Mouse (Mus musculus) liver, embryonic 14.5 days (tissue): ENCODE data around the gene Pptc7. TPM values are rescaled to one million over a fixed set of nuclear protein-coding genes. Genes with fewer than 3 reads are reported as not detected.

Experiments used
- ATAC-seq: fragments of 200-750 bp; cut with Nextera tagmentation; 2 replicates; pipeline ENCODE4 v1.8.0; 2017; ENCODE audit warnings: moderate number of reproducible peaks, mild to moderate bottlenecking, moderate library complexity; ENCODE audit not compliant: insufficient read depth
- DNase-seq, 3 experiments: peaks; one replicate each; pipeline ENCODE4 v3.0.0-alpha.2; 2012 to 2013; ENCODE audit warnings: low read depth in 3 of 3, low spot score in 3 of 3
- H3K27ac ChIP-seq: fragments of 300-500 bp; sonication (generic); 2 replicates; pipeline ENCODE4 v1.5.1; 2014; ENCODE audit warnings: moderate library complexity, mild to moderate bottlenecking, control low read depth, inconsistent platforms
- H3K27me3 ChIP-seq: fragments of 300-500 bp; sonication (generic); 2 replicates; pipeline ENCODE4 v1.6.1; 2014; ENCODE audit warnings: mild to moderate bottlenecking, low read length, moderate library complexity; ENCODE audit not compliant: control insufficient read depth, insufficient read depth
- H3K36me3 ChIP-seq: fragments of 300-500 bp; sonication (generic); replicated peaks from 2 replicates; pipeline ENCODE4 v1.6.1; 2014; ENCODE audit warnings: low read depth; ENCODE audit not compliant: control insufficient read depth, insufficient read depth
- H3K4me1 ChIP-seq, 2 experiments: fragments of 200-500 bp in 1 of 2; fragments of 300-500 bp in 1 of 2; sonication (generic) in 1 of 2; replicated peaks; 2 replicates each; pipeline ENCODE4 v1.6.1; 2012 to 2014; ENCODE audit warnings: antibody characterized with exemption in 1 of 2, inconsistent platforms in 1 of 2, low read length in 1 of 2; ENCODE audit not compliant: control insufficient read depth in 2 of 2, insufficient read depth in 2 of 2
- H3K4me2 ChIP-seq: fragments of 300-500 bp; sonication (generic); 2 replicates; pipeline ENCODE4 v1.6.1; 2014; ENCODE audit warnings: low read depth, mild to moderate bottlenecking, control low read depth, moderate library complexity
- H3K4me3 ChIP-seq, 2 experiments: fragments of 200-500 bp in 1 of 2; fragments of 300-500 bp in 1 of 2; sonication (generic) in 1 of 2; 2 replicates each; pipeline ENCODE4 v1.5.1; 2012 to 2014; ENCODE audit warnings: low read depth in 2 of 2, low read length in 2 of 2, mild to moderate bottlenecking in 2 of 2, control low read depth in 1 of 2, inconsistent platforms in 1 of 2, moderate library complexity in 1 of 2; ENCODE audit not compliant: insufficient read depth in 1 of 2
- H3K9ac ChIP-seq: fragments of 300-500 bp; sonication (generic); replicated peaks from 2 replicates; pipeline ENCODE4 v1.6.1; 2014; ENCODE audit warnings: mild to moderate bottlenecking, control low read depth, moderate library complexity
- H3K9me3 ChIP-seq: fragments of 300-500 bp; sonication (generic); 2 replicates; pipeline ENCODE4 v1.6.1; 2016; ENCODE audit warnings: low read length, mixed read lengths; ENCODE audit not compliant: control insufficient read depth
- CTCF ChIP-seq: IDR thresholded peaks from 2 replicates; pipeline ENCODE4 v1.5.1; 2016; ENCODE audit warnings: antibody characterized with exemption, low read depth, control low read depth
- EP300 ChIP-seq: IDR thresholded peaks from 2 replicates; pipeline ENCODE4 v1.6.1; 2016; ENCODE audit warnings: antibody characterized with exemption, low read depth
- WGBS: fragments of 180-500 bp; shearing (Covaris S2); extraction: QIAGEN DNeasy Blood & Tissue Kit; methylation state at CpG from one replicate; pipeline ENCODE4 v1.1.7; 2014; ENCODE audit not compliant: insufficient replicate concordance; 5-methylcytosine and 5-hydroxymethylcytosine counted together
- polyA plus RNA-seq, 2 experiments: library from polyadenylated mRNA; depleted of rRNA in 1 of 2; stranded (reverse) in 1 of 2; unstranded in 1 of 2; fragments of >200 nt; fragmentation: Nextera tagmentation in 1 of 2; extraction: Ambion mirVana in 1 of 2; gene quantifications; 2 replicates each; pipeline versions ENCODE4 v1.2.1 to v1.2.3; 2012 to 2014

Gene Pptc7
- polyA plus RNA-seq, 2 experiments: 2.7 to 3.5 TPM

- Histone ChIP-seq H3K9ac (no peak overlapping the region), H3K27me3 (no peaks in the 10 kb centered on the region), H3K4me3 (no peak overlapping the region), H3K36me3 (peaks cover 4% of the 10 kb centered on the region; the same call in 1 of the 2 replicates), H3K9me3 (no peaks in the 10 kb centered on the region), H3K27ac (no peak overlapping the region), H3K4me1 (peaks cover 3 to 11% of the 10 kb centered on the region in 2 experiments; a peak in 3 of 4 replicates), H3K4me2 (no peak overlapping the region)
- no peak for TF ChIP-seq CTCF
- no peak for TF ChIP-seq EP300
- WGBS: 73% methylated on average over 3 of the region's 3 CpGs
- DNase-seq (no peak), ATAC-seq (no peak)
These were observed 22.4 kb downstream of the Pptc7 start for GRCm38 (mm10) chr5:122306536-122306935.

- no peak for TF ChIP-seq CTCF
- no peak for TF ChIP-seq EP300
- Histone ChIP-seq H3K4me3 (no peak overlapping the region), H3K4me1 (peaks cover 0 to 12% of the 10 kb centered on the region in 2 experiments; a peak in 2 of 4 replicates), H3K27me3 (no peaks in the 10 kb centered on the region), H3K9ac (no peak overlapping the region), H3K36me3 (peaks cover 4% of the 10 kb centered on the region; the same call in 1 of the 2 replicates), H3K27ac (no peak overlapping the region), H3K9me3 (no peaks in the 10 kb centered on the region), H3K4me2 (no peak overlapping the region)
- WGBS: 79% methylated on average over 8 of the region's 8 CpGs
- ATAC-seq: no peak
- DNase-seq: no peak
These were observed 26.5 kb downstream of the Pptc7 start for GRCm38 (mm10) chr5:122310699-122311098.

GRCm38 (mm10) chr5:122311692-122312091 is 27.5 kb downstream of the Pptc7 start:
- 61% methylated on average over 7 of the region's 7 CpGs for WGBS
- Histone ChIP-seq H3K4me1 (peaks cover 0 to 12% of the 10 kb centered on the region in 2 experiments; a peak in 2 of 4 replicates), H3K4me3 (no peak overlapping the region), H3K27ac (no peak overlapping the region), H3K9ac (no peak overlapping the region), H3K9me3 (no peaks in the 10 kb centered on the region), H3K4me2 (no peak overlapping the region), H3K36me3 (peaks cover 4% of the 10 kb centered on the region; the same call in 1 of the 2 replicates), H3K27me3 (no peaks in the 10 kb centered on the region)
- DNase-seq: no peak
- TF ChIP-seq CTCF: no peak
- TF ChIP-seq EP300: no peak
- no peak for ATAC-seq

- no peak overlapping the region for H3K27ac ChIP-seq
- no peak for ATAC-seq
- no peak for DNase-seq
- H3K9ac ChIP-seq: no peak overlapping the region
- H3K4me2 ChIP-seq: no peak overlapping the region
- peaks cover 4% of the 10 kb centered on the region; the same call in 1 of the 2 replicates for H3K36me3 ChIP-seq
- peaks cover 0 to 12% of the 10 kb centered on the region in 2 experiments; a peak in 2 of 4 replicates for H3K4me1 ChIP-seq
- no peak overlapping the region for H3K4me3 ChIP-seq
- no peaks in the 10 kb centered on the region for H3K27me3 ChIP-seq
- H3K9me3 ChIP-seq: no peaks in the 10 kb centered on the region
- no peak for TF ChIP-seq EP300
- no peak for TF ChIP-seq CTCF
- WGBS: 78% methylated on average over 4 of the region's 4 CpGs
These were observed 28.2 kb downstream of the Pptc7 start for GRCm38 (mm10) chr5:122312346-122312745.

- Histone ChIP-seq H3K27ac (no peak overlapping the region), H3K27me3 (no peaks in the 10 kb centered on the region), H3K9ac (no peak overlapping the region), H3K36me3 (peaks cover 3% of the 10 kb centered on the region; the same call in 1 of the 2 replicates), H3K4me1 (peaks cover 0 to 12% of the 10 kb centered on the region in 2 experiments; a peak in 2 of 4 replicates), H3K4me2 (no peak overlapping the region), H3K4me3 (no peak overlapping the region), H3K9me3 (no peaks in the 10 kb centered on the region)
- DNase-seq (no peak), ATAC-seq (no peak)
- 77% methylated on average over 17 of the region's 17 CpGs for WGBS
- no peak for TF ChIP-seq EP300
- TF ChIP-seq CTCF: no peak
These were observed 28.9 kb downstream of the Pptc7 start for GRCm38 (mm10) chr5:122312942-122313684.
